Mouse (Mus musculus) adrenal gland, adult (tissue): ENCODE measurements around the gene Best1.

ENCODE experiments used
- DNase-seq, 2 experiments: peaks; one replicate each; pipeline ENCODE4 v3.0.0; 2022 to 2023; ENCODE audit warnings: low spot score in 1 of 2; ENCODE audit not compliant: inconsistent age in 2 of 2

Best1 gene

GRCm38 (mm10) chr19:9936579-9936978 is 64.9 kb downstream of the Best1 start:
- no peak for DNase-seq
